Mouse (Mus musculus): ENCODE data around the gene Mtmr3. TPM values are rescaled to one million over a fixed set of nuclear protein-coding genes. Genes with fewer than 3 reads are reported as not detected.

Mtmr3 gene
- polyA plus RNA-seq, 1 experiment from 2014 or later, result 49.2 TPM

- no peak for ATAC-seq (ENCODE audit: low FRiP score, low read depth)
- WGBS, result 87% methylated on average over 12 of the region's 12 CpGs
- no peak overlapping the region for H3K9ac ChIP-seq (replicated peaks)
Observed at GRCm38 (mm10) chr11:4452467-4453184, 142.0 kb downstream of the Mtmr3 start.

GRCm38 (mm10) chr11:4451116-4451515, 143.5 kb downstream of the Mtmr3 start:
- Histone ChIP-seq H3K4me1 (no peaks in the 10 kb centered on the region), H3K4me3 (no peak overlapping the region), H3K27me3 (no peaks in the 10 kb centered on the region), H3K9me3 (no peaks in the 10 kb centered on the region), H3K36me3 (no peaks in the 10 kb centered on the region), H3K9ac (replicated peaks) (no peak overlapping the region), H3K27ac (replicated peaks) (no peak overlapping the region), H3K4me2 (replicated peaks) (no peak overlapping the region)
- ATAC-seq (ENCODE audit: low FRiP score, low read depth), result no peak
- WGBS, result 26% methylated on average over 9 of the region's 9 CpGs

More at GRCm38 (mm10) chr11:4452467-4453184, 142.0 kb downstream of the Mtmr3 start:
- Histone ChIP-seq H3K27ac (replicated peaks) (no peak overlapping the region), H3K27me3 (no peaks in the 10 kb centered on the region; the same call in 1 of the 2 replicates), H3K4me1 (no peaks in the 10 kb centered on the region), H3K36me3 (no peaks in the 10 kb centered on the region), H3K4me2 (replicated peaks) (no peak overlapping the region), H3K9me3 (no peaks in the 10 kb centered on the region), H3K4me3 (no peak overlapping the region)

- Histone ChIP-seq H3K4me3 (no peak overlapping the region), H3K36me3 (no peaks in the 10 kb centered on the region), H3K9me3 (no peaks in the 10 kb centered on the region), H3K4me1 (no peaks in the 10 kb centered on the region), H3K9ac (replicated peaks) (no peak overlapping the region), H3K27ac (replicated peaks) (no peak overlapping the region), H3K27me3 (no peaks in the 10 kb centered on the region), H3K4me2 (replicated peaks) (no peak overlapping the region)
- WGBS, result 97% methylated on average over 9 of the region's 9 CpGs
- no peak for ATAC-seq (ENCODE audit: low FRiP score, low read depth)
Observed at GRCm38 (mm10) chr11:4446195-4446868, 148.3 kb downstream of the Mtmr3 start.

- no peaks in the 10 kb centered on the region for H3K27me3 ChIP-seq
- H3K27ac ChIP-seq (replicated peaks), result no peak overlapping the region
- no peak for ATAC-seq (ENCODE audit: low FRiP score, low read depth)
- H3K36me3 ChIP-seq, result no peaks in the 10 kb centered on the region
- no peaks in the 10 kb centered on the region for H3K9me3 ChIP-seq
- 27% methylated on average over 1 of the region's 1 CpGs for WGBS
- no peak overlapping the region for H3K4me2 ChIP-seq (replicated peaks)
- no peak overlapping the region for H3K4me3 ChIP-seq
- peaks cover 5% of the 10 kb centered on the region; the same call in 1 of the 2 replicates for H3K4me1 ChIP-seq
- no peak overlapping the region for H3K9ac ChIP-seq (replicated peaks)
Observed at GRCm38 (mm10) chr11:4442280-4442679, 152.4 kb downstream of the Mtmr3 start.

- WGBS, result 53% methylated on average over 19 of the region's 19 CpGs
- H3K9ac ChIP-seq (replicated peaks), result no peak within 1 kb of the TSS
- no peak within 1 kb of the TSS for H3K4me2 ChIP-seq (replicated peaks)
- H3K27ac ChIP-seq (replicated peaks), result no peak within 1 kb of the TSS
- ATAC-seq (ENCODE audit: low FRiP score, low read depth), result no peak
- no peaks in the 10 kb centered on the region for H3K27me3 ChIP-seq
- H3K9me3 ChIP-seq, result no peaks in the 10 kb centered on the region
- H3K4me1 ChIP-seq, result peaks cover 5% of the 10 kb centered on the region; the same call in 1 of the 2 replicates
- no peaks in the 10 kb centered on the region for H3K36me3 ChIP-seq
- no peak within 1 kb of the TSS for H3K4me3 ChIP-seq
Observed at GRCm38 (mm10) chr11:4440978-4441377, 153.7 kb downstream of the Mtmr3 start, which contains the start of gene Hormad2. Hormad2 (minus strand) TSS chr11:4441105.

GRCm38 (mm10) chr11:4438211-4438610, 156.5 kb downstream of the Mtmr3 start:
- Histone ChIP-seq H3K4me3 (no peak overlapping the region), H3K4me2 (replicated peaks) (no peak overlapping the region), H3K4me1 (peaks cover 5% of the 10 kb centered on the region; the same call in 1 of the 2 replicates), H3K9me3 (no peaks in the 10 kb centered on the region), H3K27me3 (no peaks in the 10 kb centered on the region), H3K9ac (replicated peaks) (no peak overlapping the region), H3K36me3 (no peaks in the 10 kb centered on the region), H3K27ac (replicated peaks) (no peak overlapping the region)
- whole genome bisulfite sequencing, result 62% methylated on average over 2 of the region's 2 CpGs
- ATAC-seq (ENCODE audit: low FRiP score, low read depth), result no peak

GRCm38 (mm10) chr11:4437318-4437717, 157.3 kb downstream of the Mtmr3 start:
- H3K36me3 ChIP-seq, result no peaks in the 10 kb centered on the region
- H3K4me3 ChIP-seq, result no peak overlapping the region
- WGBS, result 85% methylated on average over 1 of the region's 1 CpGs
- no peaks in the 10 kb centered on the region for H3K9me3 ChIP-seq
- H3K27me3 ChIP-seq, result no peaks in the 10 kb centered on the region
- no peak overlapping the region for H3K4me2 ChIP-seq (replicated peaks)
- ATAC-seq (ENCODE audit: low FRiP score, low read depth), result no peak
- H3K9ac ChIP-seq (replicated peaks), result no peak overlapping the region
- H3K4me1 ChIP-seq, result peaks cover 5% of the 10 kb centered on the region; the same call in 1 of the 2 replicates
- H3K27ac ChIP-seq (replicated peaks), result no peak overlapping the region

GRCm38 (mm10) chr11:4436631-4437030, 158.0 kb downstream of the Mtmr3 start:
- no peaks in the 10 kb centered on the region for H3K27me3 ChIP-seq
- H3K4me1 ChIP-seq, result peaks cover 5% of the 10 kb centered on the region; the same call in 1 of the 2 replicates
- H3K36me3 ChIP-seq, result no peaks in the 10 kb centered on the region
- no peak overlapping the region for H3K4me2 ChIP-seq (replicated peaks)
- no peak overlapping the region for H3K9ac ChIP-seq (replicated peaks)
- H3K4me3 ChIP-seq, result no peak overlapping the region
- 82% methylated on average over 3 of the region's 3 CpGs for WGBS
- no peak overlapping the region for H3K27ac ChIP-seq (replicated peaks)
- H3K9me3 ChIP-seq, result no peaks in the 10 kb centered on the region
- ATAC-seq (ENCODE audit: low FRiP score, low read depth), result no peak

- H3K4me3 ChIP-seq, result no peak overlapping the region
- no peak for ATAC-seq (ENCODE audit: low FRiP score, low read depth)
- no peaks in the 10 kb centered on the region for H3K9me3 ChIP-seq
- no peak overlapping the region for H3K27ac ChIP-seq (replicated peaks)
- no peaks in the 10 kb centered on the region for H3K27me3 ChIP-seq
- H3K4me2 ChIP-seq (replicated peaks), result no peak overlapping the region
- H3K36me3 ChIP-seq, result no peaks in the 10 kb centered on the region
- H3K9ac ChIP-seq (replicated peaks), result no peak overlapping the region
- WGBS, result 80% methylated on average over 4 of the region's 4 CpGs
- H3K4me1 ChIP-seq, result no peaks in the 10 kb centered on the region
Observed at GRCm38 (mm10) chr11:4434461-4434860, 160.2 kb downstream of the Mtmr3 start.

Other genes with a start within 250 kb of the Mtmr3 start
- gene Hormad2, start 153.8 kb downstream of the Mtmr3 start, polyA plus RNA-seq (2016; fragmentation: Nextera tagmentation; extraction: Ambion mirVana), result not detected in 2 replicates
- gene Gm11032, start 25.2 kb upstream of the Mtmr3 start, polyA plus RNA-seq (2016; fragmentation: Nextera tagmentation; extraction: Ambion mirVana), result not detected in 2 replicates
- 30.4 and 31.3 TPM in 2 replicates for gene Ascc2, start 42.9 kb upstream of the Mtmr3 start, polyA plus RNA-seq (2016; fragmentation: Nextera tagmentation; extraction: Ambion mirVana)
- gene Uqcr10, start 109.5 kb upstream of the Mtmr3 start, polyA plus RNA-seq (2016; fragmentation: Nextera tagmentation; extraction: Ambion mirVana), result 525 and 530 TPM in 2 replicates
- 69.2 and 81.5 TPM in 2 replicates for gene Zmat5, start 109.8 kb upstream of the Mtmr3 start, polyA plus RNA-seq (2016; fragmentation: Nextera tagmentation; extraction: Ambion mirVana)
- 0.59 and 0.67 TPM in 2 replicates for gene Cabp7, start 151.9 kb upstream of the Mtmr3 start, polyA plus RNA-seq (2016; fragmentation: Nextera tagmentation; extraction: Ambion mirVana)